Mouse (Mus musculus) testis, adult 2 months (tissue): ENCODE measurements around the gene Samsn1. TPM values are rescaled to one million over a fixed set of nuclear protein-coding genes. Genes with fewer than 3 reads are reported as not detected.

ENCODE experiments used
- H3K27ac ChIP-seq: fragments of 200-500 bp; 2 replicates; pipeline ENCODE4 v1.5.1; 2012; ENCODE audit warnings: low read depth, low read length; ENCODE audit not compliant: control insufficient read depth, insufficient read depth
- H3K27me3 ChIP-seq: fragments of 200-500 bp; 2 replicates; pipeline ENCODE4 v1.6.1; 2012; ENCODE audit warnings: mild to moderate bottlenecking, low read length, moderate library complexity; ENCODE audit not compliant: control insufficient read depth, insufficient read depth
- H3K36me3 ChIP-seq: fragments of 200-500 bp; 2 replicates; pipeline ENCODE4 v1.6.1; 2012; ENCODE audit warnings: mild to moderate bottlenecking, low read length; ENCODE audit not compliant: control insufficient read depth, insufficient read depth
- H3K4me1 ChIP-seq: fragments of 200-500 bp; 2 replicates; pipeline ENCODE4 v1.6.1; 2012; ENCODE audit warnings: low read length; ENCODE audit not compliant: control insufficient read depth, insufficient read depth
- H3K4me3 ChIP-seq: fragments of 200-500 bp; 2 replicates; pipeline ENCODE4 v1.5.1; 2012; ENCODE audit warnings: low read depth, mild to moderate bottlenecking, low read length, moderate library complexity, mixed read lengths; ENCODE audit not compliant: control insufficient read depth
- CTCF ChIP-seq: fragments of 200-500 bp; IDR thresholded peaks from 2 replicates; pipeline ENCODE4 v1.5.1; 2012; ENCODE audit warnings: low read depth, mild to moderate bottlenecking, inconsistent platforms, low read length, moderate library complexity; ENCODE audit not compliant: control insufficient read depth, insufficient read depth, insufficient replicate concordance
- POLR2A ChIP-seq: fragments of 200-500 bp; IDR thresholded peaks from 2 replicates; pipeline ENCODE4 v1.6.1; 2012; ENCODE audit warnings: low read depth, mild to moderate bottlenecking, inconsistent platforms, low read length, moderate library complexity; ENCODE audit not compliant: control insufficient read depth
- polyA plus RNA-seq: library from polyadenylated mRNA; depleted of rRNA; stranded (reverse); fragments of >200 nt; gene quantifications from 2 replicates; pipeline ENCODE4 v1.2.3, GENCODE M21; 2012

Gene Samsn1
- polyA plus RNA-seq, 1 experiment = 0.07 TPM

DNA sequence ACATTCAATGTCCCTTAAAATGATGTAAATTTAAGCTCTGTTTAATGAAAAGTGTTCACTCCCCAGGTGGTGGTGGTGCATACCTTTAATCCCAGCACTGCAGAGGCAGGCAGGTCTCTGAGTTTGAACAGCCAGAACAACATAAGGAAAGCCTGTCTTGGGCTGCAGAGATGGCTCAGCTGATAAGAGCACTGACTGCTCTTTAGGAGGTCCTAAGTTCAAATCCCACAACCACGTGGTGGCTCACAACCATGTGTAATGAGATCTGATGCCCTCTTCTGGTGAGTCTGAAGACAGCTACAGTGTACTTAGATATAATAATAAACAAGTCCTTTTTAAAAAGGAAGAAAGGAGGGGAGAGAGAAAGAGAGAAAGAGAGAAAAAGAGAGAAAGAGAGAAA is 2.9 kb downstream of the Samsn1 start:
- Histone ChIP-seq H3K4me1 (no peaks in the 10 kb centered on the region), H3K27ac (no peak overlapping the region), H3K4me3 (no peak overlapping the region), H3K36me3 (no peaks in the 10 kb centered on the region), H3K27me3 (no peaks in the 10 kb centered on the region)
- TF ChIP-seq CTCF = no peak
- no peak for TF ChIP-seq POLR2A

DNA sequence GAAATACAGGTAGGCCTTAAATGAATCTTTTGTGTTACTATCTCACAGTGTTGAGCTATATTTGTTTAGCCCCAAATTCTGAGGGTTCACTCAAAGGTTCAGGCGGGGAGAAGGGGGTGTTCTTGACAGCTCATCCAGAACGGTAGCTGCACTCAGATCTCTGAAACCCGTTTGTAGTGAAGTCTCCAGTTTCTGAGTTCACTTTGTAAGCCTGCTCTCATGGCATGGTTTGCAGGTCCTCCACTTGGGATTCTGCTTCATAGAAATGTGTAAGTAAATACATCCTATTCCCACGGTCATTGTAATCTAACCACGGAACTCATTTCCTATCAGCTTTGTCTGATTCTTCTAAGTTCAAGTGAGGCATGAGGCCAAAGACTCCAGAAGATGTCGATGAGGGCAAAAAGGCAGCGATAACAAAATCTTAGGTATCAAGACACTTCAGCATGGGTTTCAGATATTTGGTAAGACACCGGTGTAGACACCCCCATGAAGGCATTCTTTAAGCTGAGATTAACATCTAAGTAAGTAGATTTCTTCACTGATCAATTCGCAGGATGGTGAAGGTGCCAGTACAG is 18.2 kb downstream of the Samsn1 start:
- H3K36me3 ChIP-seq = no peaks in the 10 kb centered on the region
- no peak overlapping the region for H3K27ac ChIP-seq
- no peaks in the 10 kb centered on the region for H3K4me1 ChIP-seq
- no peaks in the 10 kb centered on the region for H3K27me3 ChIP-seq
- TF ChIP-seq POLR2A = no peak
- no peak overlapping the region for H3K4me3 ChIP-seq

DNA sequence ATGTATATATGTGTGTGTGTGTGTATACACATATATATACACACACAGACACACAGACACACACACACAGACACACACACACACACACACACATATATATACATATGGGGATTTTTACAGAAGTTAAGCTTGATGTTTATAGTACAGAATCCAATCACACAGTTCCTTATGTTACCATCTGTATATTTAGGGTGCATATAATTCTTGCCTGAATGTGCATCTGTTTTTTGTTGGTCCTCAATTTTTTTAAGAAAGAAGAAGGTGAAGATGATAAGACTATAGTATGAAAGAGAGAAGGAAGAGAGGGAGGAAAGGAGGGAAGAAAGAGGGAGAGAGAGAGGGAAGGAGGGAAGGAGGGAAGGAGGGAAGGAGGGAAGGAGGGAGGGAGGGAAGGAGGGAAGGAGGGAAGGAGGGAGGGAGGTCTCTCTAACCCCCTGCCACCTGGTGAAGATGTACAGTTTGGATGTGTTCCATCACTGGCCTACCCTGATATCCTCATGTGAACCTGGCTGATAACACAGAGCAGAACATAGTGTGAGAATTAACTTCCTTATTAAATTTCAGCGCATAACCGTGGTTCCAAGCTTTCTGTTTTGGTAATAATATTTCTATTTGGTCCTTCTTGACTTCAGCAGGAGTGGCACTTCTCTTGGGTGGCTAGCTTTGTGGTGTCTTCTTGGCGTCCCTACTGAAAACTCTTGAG is 19.1 kb downstream of the Samsn1 start:
- Histone ChIP-seq H3K4me3 (no peak overlapping the region), H3K4me1 (no peaks in the 10 kb centered on the region), H3K27ac (no peak overlapping the region), H3K27me3 (no peaks in the 10 kb centered on the region), H3K36me3 (no peaks in the 10 kb centered on the region)
- TF ChIP-seq POLR2A (no peak), CTCF (no peak)

DNA sequence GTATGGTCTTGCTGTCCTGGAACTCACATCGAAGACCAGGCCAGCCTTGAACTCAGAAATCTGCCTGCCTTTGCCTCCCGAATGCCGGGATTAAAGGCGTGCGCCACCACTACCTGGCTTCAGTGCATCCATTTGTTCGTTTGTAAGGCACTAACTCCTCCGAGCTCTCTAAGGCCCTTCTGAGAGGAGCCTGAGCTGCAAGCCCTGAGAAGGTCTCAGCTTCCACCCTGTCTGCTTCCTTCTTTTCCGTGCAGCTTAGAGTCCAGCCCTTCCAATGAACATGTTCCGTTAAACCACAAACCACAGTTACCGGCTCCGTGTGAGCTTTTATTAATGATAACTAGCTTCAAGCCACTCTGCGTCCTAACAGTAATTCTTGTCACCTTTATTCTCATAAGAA is 19.8 kb downstream of the Samsn1 start:
- Histone ChIP-seq H3K27ac (no peak overlapping the region), H3K27me3 (no peaks in the 10 kb centered on the region), H3K36me3 (no peaks in the 10 kb centered on the region), H3K4me3 (no peak overlapping the region), H3K4me1 (no peaks in the 10 kb centered on the region)
- no peak for TF ChIP-seq POLR2A
- TF ChIP-seq CTCF = no peak

DNA sequence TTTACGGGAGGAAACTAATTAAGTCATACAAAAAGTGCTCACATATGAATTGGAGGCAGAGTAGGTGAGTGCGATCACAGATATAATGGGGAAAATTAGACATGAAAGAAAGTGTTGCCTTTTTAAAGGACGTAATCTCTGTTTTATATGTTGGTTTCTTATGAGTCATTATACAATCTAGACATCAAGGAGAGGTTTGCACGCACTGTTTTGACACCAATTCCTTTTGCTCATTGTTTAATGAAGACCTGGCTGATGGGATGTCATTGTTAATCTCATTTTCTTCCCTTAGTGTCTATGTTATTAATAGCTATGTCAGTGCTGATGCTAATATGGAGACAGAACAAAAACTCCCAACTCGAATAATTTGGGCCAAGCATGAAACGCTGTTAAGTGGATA is 20.3 kb downstream of the Samsn1 start:
- H3K36me3 ChIP-seq = no peaks in the 10 kb centered on the region
- no peak for TF ChIP-seq CTCF
- TF ChIP-seq POLR2A = no peak
- H3K4me3 ChIP-seq = no peak overlapping the region
- H3K27me3 ChIP-seq = no peaks in the 10 kb centered on the region
- no peaks in the 10 kb centered on the region for H3K4me1 ChIP-seq
- H3K27ac ChIP-seq = no peak overlapping the region

DNA sequence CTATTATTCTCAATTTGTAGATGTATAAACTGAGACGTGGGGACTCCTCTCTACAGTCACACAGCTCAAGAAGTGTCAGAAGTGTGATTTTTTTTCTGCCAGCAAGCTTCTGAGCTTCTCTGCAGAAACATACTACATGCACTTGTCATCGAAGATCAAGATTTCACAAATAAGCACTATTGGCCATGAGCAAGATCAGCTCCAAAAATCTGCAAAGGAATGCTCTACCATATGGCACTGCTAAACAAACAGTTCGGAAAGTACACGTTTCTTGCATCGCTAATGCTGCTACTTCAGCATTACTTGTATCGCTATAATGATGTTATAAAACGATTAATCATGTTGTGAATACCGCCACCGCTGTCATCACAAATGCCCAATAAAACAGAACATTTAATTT is 22.0 kb downstream of the Samsn1 start:
- H3K4me1 ChIP-seq = no peaks in the 10 kb centered on the region
- H3K36me3 ChIP-seq = no peaks in the 10 kb centered on the region
- H3K27ac ChIP-seq = no peak overlapping the region
- H3K27me3 ChIP-seq = no peaks in the 10 kb centered on the region
- H3K4me3 ChIP-seq = no peak overlapping the region
- TF ChIP-seq CTCF = no peak
- TF ChIP-seq POLR2A = no peak

DNA sequence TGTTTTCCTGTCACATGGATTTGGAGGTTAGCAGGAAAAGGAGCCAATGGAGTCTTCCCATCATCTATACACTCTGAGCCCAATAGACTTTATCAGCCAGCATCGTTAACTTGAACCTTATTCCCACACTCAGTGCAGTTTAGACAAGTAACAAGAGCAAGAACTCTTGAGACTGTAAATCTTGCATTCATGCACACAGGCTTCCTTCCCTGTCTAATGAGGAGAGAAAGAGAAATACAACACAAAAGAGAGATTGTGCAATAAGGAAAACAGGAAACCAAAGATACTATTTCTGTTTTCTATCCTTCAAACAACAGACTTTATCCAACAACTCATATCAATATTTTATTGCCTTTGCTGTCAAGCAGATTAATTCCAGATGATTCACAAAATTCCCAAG is 31.9 kb downstream of the Samsn1 start:
- H3K36me3 ChIP-seq = no peaks in the 10 kb centered on the region
- H3K4me3 ChIP-seq = no peak overlapping the region
- TF ChIP-seq POLR2A (no peak), CTCF (no peak)
- no peak overlapping the region for H3K27ac ChIP-seq
- no peaks in the 10 kb centered on the region for H3K4me1 ChIP-seq
- H3K27me3 ChIP-seq = no peaks in the 10 kb centered on the region

DNA sequence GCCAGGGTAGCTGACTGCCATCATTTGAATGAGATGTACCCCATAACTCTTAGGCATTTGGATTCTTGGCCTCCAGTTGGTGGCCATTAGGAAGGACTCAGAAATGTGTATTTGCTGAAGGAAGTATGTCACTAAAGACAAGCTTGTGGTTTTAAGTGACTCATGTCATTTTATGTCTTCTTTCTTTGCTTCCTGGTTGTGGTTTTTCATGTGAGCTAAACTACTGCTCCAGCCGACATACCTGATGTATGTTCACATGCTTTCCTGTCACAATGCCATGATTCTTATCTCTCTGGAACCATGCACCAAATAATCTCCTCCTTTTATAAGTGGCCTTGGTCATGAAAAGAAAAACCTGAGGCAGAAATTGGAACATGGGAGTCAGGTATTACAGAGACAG is 38.2 kb downstream of the Samsn1 start:
- Histone ChIP-seq H3K27me3 (no peaks in the 10 kb centered on the region), H3K4me1 (no peaks in the 10 kb centered on the region), H3K4me3 (no peak overlapping the region), H3K36me3 (no peaks in the 10 kb centered on the region), H3K27ac (no peak overlapping the region)
- no peak for TF ChIP-seq CTCF
- no peak for TF ChIP-seq POLR2A
